8 mouse cellular contexts compared by ENCODE assay signal in genomic region chr14:48445984-48446683, GRCm38 (mm10). TPM values are rescaled to one million over a fixed set of nuclear protein-coding genes. Genes with fewer than 3 reads are reported as not detected.
DNase-seq lines count a peak whose midpoint lies in the region; ATAC-seq lines count a peak whose summit lies in the region.

Tmem260 (plus strand) TSS chr14:48446124.

- no peaks in the 10 kb centered on the region for H3K9me3 ChIP-seq in heart, embryonic 10.5 days
- H3K9me3 ChIP-seq in kidney, embryonic 15.5 days (replicated peaks) = no peaks in the 10 kb centered on the region

- peak within 1 kb of the TSS; percentile 62 for H3K4me2 ChIP-seq in kidney, embryonic 15.5 days

- H3K27me3 ChIP-seq in heart, embryonic 10.5 days (ENCODE audit: insufficient read depth, poor library complexity, severe bottlenecking) = no peaks in the 10 kb centered on the region
- no peaks in the 10 kb centered on the region for H3K27me3 ChIP-seq in kidney, embryonic 15.5 days

- H3K4me3 ChIP-seq in heart, embryonic 10.5 days = peak within 1 kb of the TSS; percentile 91
- peak within 1 kb of the TSS; percentile 98 for H3K4me3 ChIP-seq in kidney, embryonic 15.5 days (replicated peaks)

- peak; percentile 94 for ATAC-seq in erythroblast, adult 5-6 weeks (replicated peaks; ENCODE audit: low FRiP score, poor library complexity, severe bottlenecking)
- ATAC-seq in kidney, embryonic 15.5 days (replicated peaks; ENCODE audit: low FRiP score) = peak; percentile 100
- peak; percentile 94 for ATAC-seq in monocyte, adult 5-6 weeks (replicated peaks; ENCODE audit: insufficient number of reproducible peaks, low FRiP score, low TSS enrichment, poor library complexity, severe bottlenecking)

- DNase-seq in B cell, adult 2 months = peak; percentile 97
- peak; percentile 97 for DNase-seq in brain, adult 2 months (ENCODE audit: low read depth, low spot score)
- DNase-seq in heart, embryonic 10.5 days (ENCODE audit: low spot score) = peak; percentile 94
- DNase-seq in liver = peak; percentile 92
- DNase-seq in spleen, postnatal 4 days (ENCODE audit: low spot score in 2 of 2) = peak; percentile 94 to 98

- H3K9ac ChIP-seq in kidney, embryonic 15.5 days = peak within 1 kb of the TSS; percentile 92

- WGBS in heart, embryonic 10.5 days = under 1% methylated on average over 69 of the region's 69 CpGs
- under 1% methylated on average over 67 of the region's 69 CpGs for WGBS in kidney, embryonic 15.5 days

- H3K27ac ChIP-seq in heart, embryonic 10.5 days = peak within 1 kb of the TSS; percentile 95
- H3K27ac ChIP-seq in kidney, embryonic 15.5 days = peak within 1 kb of the TSS; percentile 91

- H3K36me3 ChIP-seq in heart, embryonic 10.5 days = no peaks in the 10 kb centered on the region
- H3K36me3 ChIP-seq in kidney, embryonic 15.5 days = no peaks in the 10 kb centered on the region

- H3K4me1 ChIP-seq in heart, embryonic 10.5 days = 0 out of 2 replicates have a peak, but pooled peaks cover 7% of the 10 kb centered on the region
- H3K4me1 ChIP-seq in kidney, embryonic 15.5 days = peaks cover 9% of the 10 kb centered on the region

RNA-seq across cellular contexts. Expression of gene Tmem260, which starts in this region (rescaled TPM):
- total RNA-seq in erythroblast, adult 5-6 weeks (2015; ENCODE audit: low replicate concordance) = 4.6 and 7.7 TPM in 2 replicates
- 7.9 and 8.9 TPM in 2 replicates for total RNA-seq in erythroblast, adult 5-6 weeks (2017; ENCODE audit: low replicate concordance)
- polyA plus RNA-seq in heart, embryonic 10.5 days (2016; fragmentation: Nextera tagmentation; extraction: Ambion mirVana) = 14.4 and 15.8 TPM in 2 replicates
- 19.4 and 20.4 TPM in 2 replicates for polyA plus RNA-seq in kidney, embryonic 15.5 days (2015; fragmentation: Nextera tagmentation; extraction: Ambion mirVana)
- 13.1 to 22.8 TPM (median 14.4 TPM) in 3 replicates for total RNA-seq in monocyte, adult 5-6 weeks (2017)

Comparison
In these comparisons a context has a peak if more than half of its experiments do, and no peak if none do; other contexts are left out.
1. Peak in every context shown above with its lines: DNase-seq, ATAC-seq, H3K4me3 ChIP-seq and H3K27ac ChIP-seq.